ENCODE assay signal across 8 mouse cellular contexts in genomic region chr11:21091067-21091427, GRCm38 (mm10). TPM values are rescaled to one million over a fixed set of nuclear protein-coding genes. Genes with fewer than 3 reads are reported as not detected.
DNase-seq lines count a peak whose midpoint lies in the region; ATAC-seq lines count a peak whose summit lies in the region.

Gene Peli1 (plus strand): TSS chr11:21091291.

- peak within 1 kb of the TSS; percentile 97 for H3K4me3 ChIP-seq in forebrain, embryonic 14.5 days (ENCODE audit: low read depth, low read length)
- peak within 1 kb of the TSS; percentile 82 for H3K4me3 ChIP-seq in neural tube, embryonic 15.5 days (replicated peaks)

- peak within 1 kb of the TSS; percentile 99 for H3K9ac ChIP-seq in forebrain, embryonic 14.5 days (ENCODE audit: low read length)
- H3K9ac ChIP-seq in neural tube, embryonic 15.5 days (replicated peaks) = peak within 1 kb of the TSS; percentile 96

- H3K36me3 ChIP-seq in forebrain, embryonic 14.5 days (ENCODE audit: control insufficient read depth, insufficient read depth, low read length) = no peaks in the 10 kb centered on the region
- H3K36me3 ChIP-seq in neural tube, embryonic 15.5 days = no peaks in the 10 kb centered on the region

- H3K9me3 ChIP-seq in forebrain, embryonic 14.5 days (replicated peaks; ENCODE audit: control insufficient read depth, low read length) = no peaks in the 10 kb centered on the region
- H3K9me3 ChIP-seq in neural tube, embryonic 15.5 days (replicated peaks) = no peaks in the 10 kb centered on the region

- H3K27me3 ChIP-seq in forebrain, embryonic 14.5 days (replicated peaks; ENCODE audit: control insufficient read depth, insufficient read depth, low read length) = no peaks in the 10 kb centered on the region
- no peaks in the 10 kb centered on the region for H3K27me3 ChIP-seq in neural tube, embryonic 15.5 days (replicated peaks)

- WGBS in forebrain, embryonic 14.5 days = 0% methylated on average over 23 of the region's 24 CpGs
- 1% methylated on average over 23 of the region's 24 CpGs for WGBS in neural tube, embryonic 15.5 days

- H3K4me2 ChIP-seq in forebrain, embryonic 14.5 days (ENCODE audit: low read length) = peak within 1 kb of the TSS; percentile 64
- H3K4me2 ChIP-seq in neural tube, embryonic 15.5 days = peak within 1 kb of the TSS; percentile 63

- H3K27ac ChIP-seq in forebrain, embryonic 14.5 days (ENCODE audit: low read depth, low read length) = peak within 1 kb of the TSS; percentile 99
- H3K27ac ChIP-seq in neural tube, embryonic 15.5 days (replicated peaks) = peak within 1 kb of the TSS; percentile 95

- peaks cover 9% of the 10 kb centered on the region for H3K4me1 ChIP-seq in forebrain, embryonic 14.5 days (ENCODE audit: control insufficient read depth, insufficient read depth, low read length)
- peaks cover 11% of the 10 kb centered on the region for H3K4me1 ChIP-seq in neural tube, embryonic 15.5 days

- peak; percentile 99 for ATAC-seq in forebrain, embryonic 14.5 days
- peak; percentile 99 for ATAC-seq in neural tube, embryonic 15.5 days (ENCODE audit: low FRiP score)

- peak; percentile 98 for DNase-seq in ES-CJ7 (ENCODE audit: low read depth, low spot score)
- peak; percentile 88 for DNase-seq in cerebellum, adult 11 months
- DNase-seq in forebrain, embryonic 14.5 days (ENCODE audit: low spot score) = peak; percentile 99
- DNase-seq in heart, postnatal 14 days = peak; percentile 95 to 96
- peak; percentile 98 for DNase-seq in layer of hippocampus, adult 11-12 months (ENCODE audit: low spot score)
- peak; percentile 97 to 98 for DNase-seq in lung, adult 18-20 months
- DNase-seq in testis, postnatal 14 days (ENCODE audit: low spot score) = peak; percentile 95

- intact Hi-C loops in heart, postnatal 14 days (cut with DNase I) = loop anchor here (2.0 to 10.0 kb wide), 4 partner anchors 84 to 299 kb away; partner anchors contain the start of gene Vps54

RNA-seq across cellular contexts. Expression of gene Peli1, which starts in this region (rescaled TPM):
- 120 TPM in 2 replicates for polyA plus RNA-seq in forebrain, embryonic 14.5 days (2014; fragmentation: Nextera tagmentation; extraction: Ambion mirVana)
- 10 to 100 TPM; 20.1 to 20.7 TPM for total RNA-seq in heart, postnatal 14 days (2021)
- 55.6 and 58.0 TPM in 2 replicates for polyA plus RNA-seq in neural tube, embryonic 15.5 days (2015; fragmentation: Nextera tagmentation; extraction: Ambion mirVana)

Comparison
In these comparisons a context has a peak if more than half of its experiments do, and no peak if none do; other contexts are left out.
1. Peak in every context shown above with its lines: DNase-seq, ATAC-seq, H3K4me3 ChIP-seq and H3K27ac ChIP-seq.